Mouse (Mus musculus): ENCODE results near the gene Nans. TPM values are rescaled to one million over a fixed set of nuclear protein-coding genes. Genes with fewer than 3 reads are reported as not detected.

Nans gene
- polyA plus RNA-seq, 1 experiment from 2014 or later: 69.1 TPM

GRCm38 (mm10) chr4:46493071-46493470 is 4.0 kb downstream of the Nans start:
- no peak overlapping the region for H3K4me2 ChIP-seq
- no peak overlapping the region for H3K4me3 ChIP-seq
- no peak overlapping the region for H3K27ac ChIP-seq (replicated peaks)
- H3K4me1 ChIP-seq (replicated peaks): peaks cover 11% of the 10 kb centered on the region
- H3K36me3 ChIP-seq: peaks cover 23% of the 10 kb centered on the region; the same call in 1 of the 2 replicates
- no peaks in the 10 kb centered on the region for H3K9me3 ChIP-seq
- H3K9ac ChIP-seq: no peak overlapping the region
- H3K27me3 ChIP-seq: no peaks in the 10 kb centered on the region
- WGBS: 96% methylated on average over 6 of the region's 6 CpGs
- no peak for ATAC-seq (ENCODE audit: low FRiP score, low read depth)

DNA sequence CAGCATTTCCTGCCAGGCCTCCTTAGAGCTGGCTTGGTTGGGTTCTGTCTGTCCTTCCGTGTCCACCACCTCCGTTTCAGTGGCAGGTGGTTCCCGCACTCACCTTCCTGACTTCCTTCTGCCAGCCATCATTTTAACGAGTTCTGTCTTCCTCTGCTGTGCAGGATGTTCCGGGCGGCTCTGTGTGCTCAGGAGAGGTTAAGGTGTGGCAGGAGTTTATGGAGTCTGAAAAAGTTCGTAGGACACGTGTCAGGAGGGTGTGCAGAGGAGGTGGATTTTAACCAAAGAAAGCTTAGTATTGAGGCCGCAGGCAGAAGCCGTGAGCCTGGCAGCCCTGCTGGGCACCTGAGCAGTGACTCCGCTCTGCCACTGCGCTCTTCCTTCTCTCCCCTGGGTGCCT is 6.5 kb downstream of the Nans start:
- H3K9me3 ChIP-seq: no peaks in the 10 kb centered on the region
- no peak for ATAC-seq (ENCODE audit: low FRiP score, low read depth)
- peaks cover 3% of the 10 kb centered on the region; the same call in 1 of the 2 replicates for H3K27me3 ChIP-seq
- H3K9ac ChIP-seq: no peak overlapping the region
- H3K4me1 ChIP-seq (replicated peaks): 0 out of 2 replicates have a peak, but pooled peaks cover under 1% of the 10 kb centered on the region
- H3K4me3 ChIP-seq: no peak overlapping the region
- WGBS: 94% methylated on average over 12 of the region's 12 CpGs
- H3K36me3 ChIP-seq: peaks cover 35% of the 10 kb centered on the region; the same call in 1 of the 2 replicates
- no peak overlapping the region for H3K4me2 ChIP-seq
- H3K27ac ChIP-seq (replicated peaks): no peak overlapping the region

GRCm38 (mm10) chr4:46497286-46497892 is 8.3 kb downstream of the Nans start:
- no peak overlapping the region for H3K9ac ChIP-seq
- peaks cover 46% of the 10 kb centered on the region; the same call in 1 of the 2 replicates for H3K36me3 ChIP-seq
- 48% methylated on average over 4 of the region's 4 CpGs for WGBS

DNA sequence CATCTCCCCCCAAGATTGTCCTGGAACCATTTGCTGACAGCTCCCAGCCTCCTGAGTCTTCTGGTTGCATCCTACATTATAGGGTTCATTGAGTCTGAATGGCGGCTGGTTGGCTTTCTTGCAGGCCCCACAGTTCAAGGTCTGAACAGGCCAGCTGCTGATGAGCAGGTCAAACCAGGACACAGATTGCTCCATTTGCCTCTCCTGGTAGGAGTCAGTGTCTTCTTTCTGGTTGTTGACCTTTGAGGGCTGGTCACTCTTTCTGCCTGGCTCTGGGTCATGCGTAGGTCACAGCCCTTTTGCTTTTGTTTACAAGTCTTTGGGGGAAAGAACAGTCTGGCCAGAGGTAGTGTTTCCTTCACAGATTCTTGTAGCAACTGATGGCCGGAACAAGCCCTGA is 9.5 kb downstream of the Nans start:
- no peak overlapping the region for H3K9ac ChIP-seq
- no peak overlapping the region for H3K4me2 ChIP-seq
- H3K4me1 ChIP-seq (replicated peaks): no peaks in the 10 kb centered on the region
- H3K27me3 ChIP-seq: peaks cover 3% of the 10 kb centered on the region; the same call in 1 of the 2 replicates
- 46% methylated on average over 3 of the region's 3 CpGs for WGBS
- ATAC-seq (ENCODE audit: low FRiP score, low read depth): no peak
- H3K36me3 ChIP-seq: peaks cover 43% of the 10 kb centered on the region
- no peak overlapping the region for H3K4me3 ChIP-seq
- no peaks in the 10 kb centered on the region for H3K9me3 ChIP-seq
- H3K27ac ChIP-seq (replicated peaks): no peak overlapping the region

More at GRCm38 (mm10) chr4:46497286-46497892, 8.3 kb downstream of the Nans start:
- Histone ChIP-seq H3K4me1 (replicated peaks) (no peaks in the 10 kb centered on the region), H3K27ac (replicated peaks) (no peak overlapping the region), H3K27me3 (peaks cover 3% of the 10 kb centered on the region; the same call in 1 of the 2 replicates), H3K9me3 (no peaks in the 10 kb centered on the region), H3K4me2 (no peak overlapping the region), H3K4me3 (no peak overlapping the region)
- ATAC-seq (ENCODE audit: low FRiP score, low read depth): peak; percentile 43; the same call in 1 of the 2 replicates

DNA sequence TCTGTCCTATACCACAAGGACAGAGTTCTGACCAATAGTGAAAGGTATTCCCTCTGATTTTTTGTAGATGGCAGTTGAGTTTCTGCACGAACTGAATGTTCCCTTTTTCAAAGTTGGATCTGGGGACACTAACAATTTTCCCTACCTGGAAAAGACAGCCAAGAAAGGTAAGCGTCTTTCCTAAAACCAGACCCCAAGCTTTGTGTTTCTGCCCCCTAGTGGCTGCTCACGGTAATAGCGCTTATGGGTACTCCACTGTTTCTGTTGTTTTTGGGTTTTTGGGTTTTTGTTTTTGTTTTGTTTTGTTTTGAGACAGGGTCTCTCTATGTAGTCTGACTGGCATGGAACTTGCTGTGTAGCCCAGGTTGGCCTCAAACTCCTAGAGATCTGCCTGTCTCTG is 9.9 kb downstream of the Nans start:
- no peak overlapping the region for H3K9ac ChIP-seq
- no peak overlapping the region for H3K4me3 ChIP-seq
- H3K9me3 ChIP-seq: no peaks in the 10 kb centered on the region
- no peak for ATAC-seq (ENCODE audit: low FRiP score, low read depth)
- H3K4me2 ChIP-seq: no peak overlapping the region
- peaks cover 3% of the 10 kb centered on the region; the same call in 1 of the 2 replicates for H3K27me3 ChIP-seq
- H3K27ac ChIP-seq (replicated peaks): no peak overlapping the region
- WGBS: 11% methylated on average over 4 of the region's 4 CpGs
- peaks cover 42% of the 10 kb centered on the region for H3K36me3 ChIP-seq
- no peaks in the 10 kb centered on the region for H3K4me1 ChIP-seq (replicated peaks)

- Histone ChIP-seq H3K4me1 (replicated peaks) (peaks cover 10% of the 10 kb centered on the region), H3K9ac (no peak overlapping the region), H3K4me3 (no peak overlapping the region), H3K27ac (replicated peaks) (no peak overlapping the region), H3K4me2 (no peak overlapping the region), H3K9me3 (no peaks in the 10 kb centered on the region), H3K36me3 (peaks cover 36% of the 10 kb centered on the region), H3K27me3 (peaks cover 3% of the 10 kb centered on the region; the same call in 1 of the 2 replicates)
- 47% methylated on average over 16 of the region's 16 CpGs for WGBS
- ATAC-seq (ENCODE audit: low FRiP score, low read depth): no peak
Measured at GRCm38 (mm10) chr4:46502606-46503502, 13.8 kb downstream of the Nans start.

- ATAC-seq (ENCODE audit: low FRiP score, low read depth): no peak
Measured at GRCm38 (mm10) chr4:46503881-46504280, 14.8 kb downstream of the Nans start.

DNA sequence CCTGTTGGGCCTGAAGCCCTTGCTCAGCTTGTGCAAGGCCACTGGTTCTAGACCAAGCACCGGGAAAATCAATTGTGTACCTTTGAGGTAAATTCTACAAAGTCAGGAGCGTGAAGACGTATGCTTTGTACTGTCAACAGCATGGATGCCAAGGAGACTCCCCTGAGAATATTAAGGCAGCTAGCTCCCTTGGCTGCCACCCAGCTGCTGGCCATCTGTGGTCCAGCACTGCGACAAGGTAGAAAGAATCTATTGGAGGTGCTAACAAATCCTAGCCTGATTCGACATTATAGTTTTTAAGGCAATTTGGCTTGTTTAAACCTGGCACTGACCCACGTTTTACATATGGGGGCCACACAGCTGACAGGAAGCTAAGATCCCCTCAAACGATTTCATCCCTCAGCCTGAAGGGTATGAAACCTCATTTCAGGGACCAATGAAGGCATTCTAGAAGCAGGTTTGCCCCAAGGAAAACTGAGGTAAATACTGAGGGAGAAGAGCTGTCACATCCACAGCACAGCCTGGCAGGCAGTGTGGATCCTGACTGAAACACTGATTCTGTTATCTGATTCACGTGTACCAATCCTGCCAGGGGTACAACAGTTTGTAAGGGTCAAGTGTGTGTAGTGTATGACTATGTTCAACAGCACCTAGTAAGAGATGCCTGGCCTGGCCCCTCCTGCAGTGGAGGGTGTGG is 16.5 kb downstream of the Nans start:
- Histone ChIP-seq H3K9me3 (no peaks in the 10 kb centered on the region), H3K27ac (replicated peaks) (no peak overlapping the region), H3K9ac (no peak overlapping the region), H3K36me3 (peaks cover 24% of the 10 kb centered on the region), H3K4me1 (replicated peaks) (peaks cover 10% of the 10 kb centered on the region), H3K4me2 (no peak overlapping the region), H3K27me3 (no peaks in the 10 kb centered on the region), H3K4me3 (no peak overlapping the region)
- no peak for ATAC-seq (ENCODE audit: low FRiP score, low read depth)
- 61% methylated on average over 8 of the region's 8 CpGs for WGBS

More at GRCm38 (mm10) chr4:46503881-46504280, 14.8 kb downstream of the Nans start:
- H3K36me3 ChIP-seq: peaks cover 36% of the 10 kb centered on the region
- H3K9ac ChIP-seq: no peak overlapping the region
- H3K27me3 ChIP-seq: peaks cover 3% of the 10 kb centered on the region; the same call in 1 of the 2 replicates
- H3K4me2 ChIP-seq: no peak overlapping the region
- H3K4me3 ChIP-seq: no peak overlapping the region
- H3K9me3 ChIP-seq: no peaks in the 10 kb centered on the region
- H3K4me1 ChIP-seq (replicated peaks): peaks cover 10% of the 10 kb centered on the region
- 77% methylated on average over 3 of the region's 3 CpGs for WGBS
- H3K27ac ChIP-seq (replicated peaks): no peak overlapping the region

- no peaks in the 10 kb centered on the region for H3K27me3 ChIP-seq
- peak overlapping the region; percentile 64 for H3K4me2 ChIP-seq
- H3K36me3 ChIP-seq: peaks cover 13% of the 10 kb centered on the region
- no peaks in the 10 kb centered on the region for H3K9me3 ChIP-seq
- peak overlapping the region; percentile 52 for H3K4me3 ChIP-seq
- ATAC-seq (ENCODE audit: low FRiP score, low read depth): peak; percentile 97
- under 1% methylated on average over 76 of the region's 94 CpGs for WGBS
- H3K9ac ChIP-seq: peak overlapping the region; percentile 59
- H3K4me1 ChIP-seq (replicated peaks): peaks cover 10% of the 10 kb centered on the region
- peak overlapping the region; percentile 80 for H3K27ac ChIP-seq (replicated peaks)
Measured at GRCm38 (mm10) chr4:46506801-46507610, 18.0 kb downstream of the Nans start.

- H3K4me3 ChIP-seq: peak overlapping the region; percentile 52
- H3K4me2 ChIP-seq: peak overlapping the region; percentile 64
- ATAC-seq (ENCODE audit: low FRiP score, low read depth): no peak
- 13% methylated on average over 16 of the region's 16 CpGs for WGBS
- H3K27ac ChIP-seq (replicated peaks): no peak overlapping the region
- H3K9me3 ChIP-seq: no peaks in the 10 kb centered on the region
- H3K9ac ChIP-seq: no peak overlapping the region
- H3K4me1 ChIP-seq (replicated peaks): peaks cover 10% of the 10 kb centered on the region
- peaks cover 9% of the 10 kb centered on the region for H3K36me3 ChIP-seq
- H3K27me3 ChIP-seq: no peaks in the 10 kb centered on the region
Measured at GRCm38 (mm10) chr4:46507736-46508460, 18.9 kb downstream of the Nans start.
